Mouse (Mus musculus): ENCODE measurements around the gene Kcnj2.

The Kcnj2 gene

DNA sequence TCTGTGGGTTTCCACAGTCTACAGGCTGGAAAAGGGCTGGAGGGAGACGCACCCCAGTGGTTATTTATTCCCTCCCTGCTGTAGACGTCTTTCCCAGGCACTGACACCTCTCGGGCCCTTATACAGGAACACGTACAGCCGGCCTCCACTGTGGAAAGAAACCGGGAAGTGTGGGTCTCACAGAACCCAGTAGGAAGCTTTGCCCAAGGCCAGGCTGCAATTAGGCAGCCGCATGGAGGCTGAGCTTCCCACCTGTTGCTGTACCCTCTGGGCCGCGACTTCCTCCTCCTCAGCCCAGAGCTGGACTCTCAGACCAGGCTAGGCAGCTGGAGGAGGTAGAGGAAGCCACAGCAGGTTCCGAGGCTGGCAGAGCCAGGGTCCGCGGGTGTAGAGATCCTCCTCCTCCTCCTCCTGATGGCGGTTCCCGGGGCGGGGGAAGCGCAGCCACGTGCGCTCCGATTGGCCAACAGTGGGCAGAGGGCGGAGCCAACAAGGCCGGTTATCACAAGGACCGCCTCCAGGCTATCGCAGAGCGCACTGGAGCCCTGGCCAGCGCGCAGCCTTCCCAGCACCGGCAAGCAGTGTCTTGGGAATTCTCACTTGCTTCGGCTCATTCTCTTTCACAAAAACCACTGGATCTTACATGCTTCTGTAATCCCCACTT, at the start of gene Kcnj2:
Kcnj2 (plus strand) TSS at position 530 of the 664 bp plus-strand sequence.
- DNase-seq, result peak; percentile 95 to 96

- no peak for DNase-seq
Measured at GRCm38 (mm10) chr11:111016206-111016605, 49.8 kb upstream of the Kcnj2 start.

GRCm38 (mm10) chr11:111020211-111020610, 45.8 kb upstream of the Kcnj2 start:
- DNase-seq, result no peak

DNA sequence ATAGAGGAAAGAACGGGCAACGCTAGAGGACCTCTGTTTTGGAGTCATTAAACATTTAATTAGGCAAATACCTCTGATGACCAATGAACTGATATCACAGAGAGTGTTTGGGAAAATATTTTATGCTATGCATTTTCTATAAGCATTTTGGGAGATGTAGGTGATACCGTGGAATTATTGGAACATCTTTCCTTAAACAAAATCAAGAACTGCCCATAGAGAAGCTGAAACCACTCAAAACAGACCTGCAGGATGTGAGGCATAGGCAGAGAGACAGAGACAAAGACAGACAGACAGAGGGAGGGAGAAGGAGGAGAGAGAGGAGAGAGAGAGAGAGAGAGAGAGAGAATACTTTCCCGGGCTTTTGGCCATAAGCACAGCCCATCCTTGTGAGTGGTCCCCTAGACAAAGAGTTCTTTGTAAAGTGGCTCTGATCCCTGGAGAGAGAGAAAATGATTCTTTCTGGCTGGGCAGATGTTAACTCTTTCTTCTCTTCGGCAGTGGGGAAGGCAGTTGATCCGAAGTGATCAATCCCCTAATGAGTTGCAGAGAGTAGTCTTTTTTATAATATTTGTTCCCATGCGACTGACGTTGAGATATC, 43.2 kb upstream of the Kcnj2 start:
- no peak for DNase-seq

GRCm38 (mm10) chr11:111042175-111042574, 23.8 kb upstream of the Kcnj2 start:
- peak; percentile 30 to 64 for DNase-seq

DNA sequence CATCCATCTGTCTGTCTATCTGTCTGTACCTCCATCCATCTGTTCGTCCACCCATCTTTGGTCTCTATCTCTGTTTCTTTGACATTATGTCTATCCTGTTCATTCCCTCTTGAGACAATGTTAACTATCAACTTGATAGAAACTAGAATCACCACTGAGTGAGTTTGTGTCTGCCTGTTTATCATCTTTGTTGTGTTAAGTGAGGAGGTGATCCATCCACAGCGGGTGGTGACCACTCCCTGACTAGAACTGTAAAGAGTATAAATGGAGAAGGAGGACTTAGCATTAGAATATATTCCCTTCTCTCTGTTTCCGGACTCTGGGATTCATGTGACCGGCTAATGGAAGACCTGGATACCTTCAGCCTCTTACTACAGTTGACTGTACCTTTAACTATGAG, 22.7 kb upstream of the Kcnj2 start:
- no peak for DNase-seq

- DNase-seq, result no peak
Measured at GRCm38 (mm10) chr11:111054252-111054651, 11.7 kb upstream of the Kcnj2 start.

GRCm38 (mm10) chr11:111054854-111055822, 10.8 kb upstream of the Kcnj2 start:
- DNase-seq, result no peak

- no peak for DNase-seq
Measured at GRCm38 (mm10) chr11:111056030-111056429, 9.9 kb upstream of the Kcnj2 start.

DNA sequence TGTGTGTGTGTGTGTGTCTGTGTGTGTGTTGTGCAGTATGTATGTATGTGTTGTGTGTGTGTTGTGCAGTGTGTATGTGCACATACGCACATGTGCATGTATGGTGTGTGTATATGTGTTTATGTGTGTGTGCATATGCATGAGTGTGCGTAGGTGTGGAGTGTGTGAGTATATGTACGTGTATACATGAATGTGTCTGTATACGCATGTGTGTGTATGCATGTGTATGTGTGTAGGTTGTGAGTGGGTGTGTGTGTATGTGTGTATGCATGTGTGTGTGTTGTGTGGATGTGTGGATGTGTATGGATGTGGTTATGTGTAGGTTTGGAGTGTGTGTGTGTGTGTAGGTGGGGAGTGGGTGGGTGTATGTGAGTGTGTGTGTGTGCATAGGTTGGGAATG, 8.5 kb upstream of the Kcnj2 start:
- DNase-seq, result no peak

GRCm38 (mm10) chr11:111059440-111059839, 6.5 kb upstream of the Kcnj2 start:
- DNase-seq, result no peak

DNA sequence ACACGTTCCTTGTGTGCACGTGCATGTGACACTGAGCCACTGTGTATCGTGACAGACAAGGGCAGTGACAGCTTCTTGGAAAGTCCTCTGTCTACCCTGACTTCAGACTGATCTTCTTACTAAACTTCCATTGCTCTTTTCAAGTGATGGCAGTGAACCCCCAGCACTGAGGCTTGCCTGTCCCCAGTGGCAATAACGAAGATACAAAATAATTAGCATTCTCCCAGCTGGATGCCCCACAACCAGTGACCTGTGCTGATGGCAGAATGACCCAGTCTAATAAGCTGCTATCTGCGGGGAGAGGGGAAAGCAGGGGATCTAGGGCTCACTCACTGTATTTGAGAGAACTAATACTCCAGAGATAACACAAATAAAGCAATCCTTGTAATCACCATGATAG, 5.7 kb upstream of the Kcnj2 start:
- no peak for DNase-seq

DNA sequence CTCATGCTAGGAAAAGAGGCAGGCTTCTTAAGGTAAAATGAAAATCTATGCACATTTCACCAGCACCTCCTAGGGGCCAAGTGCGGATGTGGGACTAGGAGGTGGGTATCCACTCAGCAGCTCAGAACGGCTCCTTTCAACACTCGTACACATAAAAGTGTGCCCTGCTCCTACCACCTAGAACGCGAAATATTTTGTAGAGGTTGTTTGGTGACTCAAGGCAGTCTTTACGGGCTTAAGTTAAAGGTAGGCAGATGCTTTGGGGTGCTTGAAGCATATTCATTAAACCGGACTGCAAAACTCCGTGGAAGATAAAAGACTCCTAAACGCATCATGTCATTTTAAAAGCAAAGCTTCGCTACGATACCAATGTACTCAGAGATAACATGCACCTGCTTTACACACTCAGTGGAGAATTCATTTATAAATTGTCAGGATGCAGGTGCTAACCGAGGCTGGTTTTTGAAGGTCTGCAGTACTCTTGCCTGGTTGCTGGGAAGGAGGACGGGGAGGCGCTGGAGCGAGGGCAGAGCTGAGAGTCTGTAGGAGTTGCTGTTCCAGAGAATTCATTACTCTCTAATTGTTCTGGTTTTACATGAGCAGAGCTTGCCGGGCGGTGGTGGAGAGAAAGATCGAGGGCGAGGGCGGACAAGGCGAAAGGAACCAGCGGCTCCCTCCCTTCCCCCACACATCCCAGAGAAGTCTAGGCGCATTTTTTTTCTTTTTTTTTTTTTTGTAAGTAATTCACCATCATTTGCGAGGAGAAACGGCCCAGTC, 1.0 kb upstream of the Kcnj2 start:
- DNase-seq, result peak; percentile 49 to 74

DNA sequence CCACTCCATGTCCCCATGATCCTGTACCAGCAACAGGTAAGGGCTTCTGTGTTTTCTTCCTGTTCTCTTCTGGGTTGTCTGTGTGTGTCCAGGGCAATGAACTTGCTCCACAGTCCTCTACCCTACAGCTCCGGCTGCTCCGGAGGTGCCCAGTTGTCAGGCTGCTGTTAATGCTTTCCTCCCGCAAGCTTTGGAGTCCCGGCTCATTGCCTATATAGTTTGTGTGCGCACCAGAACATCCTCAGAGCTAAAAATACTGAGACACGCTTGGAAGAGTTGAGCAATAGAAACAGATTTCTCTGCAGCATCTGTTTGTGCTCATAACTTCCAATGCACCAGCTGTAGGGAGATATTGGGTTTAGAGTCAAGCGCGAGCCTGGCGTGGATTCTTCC, 331 bp downstream of the Kcnj2 start:
- no peak for DNase-seq

GRCm38 (mm10) chr11:111067787-111068186, 1.8 kb downstream of the Kcnj2 start:
- DNase-seq, result no peak

DNA sequence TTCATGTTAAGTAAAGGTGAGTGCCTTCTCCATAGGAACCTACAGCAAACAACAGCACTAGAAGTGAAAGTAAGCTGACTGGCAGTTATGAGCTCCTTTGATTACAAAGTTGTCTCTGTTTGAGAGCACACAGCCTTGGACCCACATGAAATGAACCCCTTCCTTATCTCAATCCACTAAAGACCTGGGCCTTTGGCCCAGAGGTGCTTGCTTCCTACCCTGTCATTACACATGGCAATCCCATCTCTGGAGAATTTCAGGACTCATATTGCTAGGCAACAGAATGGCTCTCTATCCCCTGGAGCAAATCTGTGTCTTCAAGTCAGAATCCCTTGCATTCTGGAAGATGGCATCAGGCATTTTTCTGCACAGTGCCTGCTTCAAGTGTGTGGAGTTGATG, 4.5 kb downstream of the Kcnj2 start:
- no peak for DNase-seq

- DNase-seq, result no peak
Measured at GRCm38 (mm10) chr11:111074131-111074530, 8.2 kb downstream of the Kcnj2 start.

DNA sequence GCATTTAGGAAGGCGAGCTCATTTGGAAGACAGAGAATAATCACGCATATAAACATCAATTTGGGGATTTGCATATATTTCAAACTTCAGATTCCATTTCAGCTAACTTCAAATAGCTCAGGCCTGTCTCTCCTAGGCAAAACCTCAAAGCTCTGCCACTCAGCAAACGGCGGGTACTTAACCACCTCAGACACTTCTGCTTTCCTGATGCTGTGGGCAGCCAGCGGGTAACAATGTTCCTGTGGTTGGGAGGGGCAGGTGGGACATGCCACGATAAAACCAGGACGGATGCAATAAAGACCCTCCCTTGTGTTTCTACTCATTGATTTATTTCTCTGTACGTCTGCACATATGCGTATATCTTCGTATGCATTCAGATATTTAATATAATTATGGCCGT, 12.1 kb downstream of the Kcnj2 start:
- DNase-seq, result no peak

- DNase-seq, result no peak
Measured at GRCm38 (mm10) chr11:111083009-111083408, 17.0 kb downstream of the Kcnj2 start.

DNA sequence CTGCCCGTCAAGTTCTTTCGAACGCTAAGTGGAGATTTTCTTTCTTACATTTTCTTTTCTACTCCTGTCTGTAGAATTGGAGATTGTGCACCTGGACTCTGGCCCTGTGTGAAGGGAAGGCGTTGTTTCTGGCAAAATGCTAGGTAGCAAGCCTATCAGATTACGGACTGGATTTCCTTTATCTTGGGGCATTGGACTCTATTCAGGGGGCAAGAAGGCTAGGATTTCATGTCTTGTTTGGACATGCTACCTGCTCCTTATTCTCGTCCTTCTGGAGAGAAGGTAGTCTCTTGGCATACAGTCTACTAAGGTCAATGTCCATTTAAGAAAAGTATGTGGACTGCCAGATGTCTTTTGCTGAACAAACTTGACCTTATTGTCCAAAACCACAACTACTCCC, 21.0 kb downstream of the Kcnj2 start:
- peak; percentile 11 to 13 for DNase-seq

GRCm38 (mm10) chr11:111088226-111088625, 22.3 kb downstream of the Kcnj2 start:
- no peak for DNase-seq

- DNase-seq, result no peak
Measured at GRCm38 (mm10) chr11:111088812-111089211, 22.8 kb downstream of the Kcnj2 start.

DNA sequence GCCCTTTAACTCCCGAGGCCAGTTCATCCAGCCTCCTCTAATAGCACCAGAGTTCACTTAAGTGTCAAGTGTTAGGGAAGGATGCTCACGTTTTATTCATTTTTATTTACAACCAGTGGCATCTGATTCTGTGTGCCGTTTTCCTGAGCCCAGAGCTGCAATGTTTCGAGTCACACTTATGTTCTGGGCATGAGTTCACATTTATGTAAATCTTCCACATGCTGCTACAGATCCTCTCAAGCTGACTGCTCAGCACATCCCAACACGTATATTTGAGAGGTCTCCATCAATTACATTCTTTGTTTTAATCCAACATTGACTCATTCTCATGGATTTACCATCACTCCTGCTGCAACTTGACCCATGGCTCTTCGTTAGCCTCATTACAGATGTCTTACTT, 25.2 kb downstream of the Kcnj2 start:
- no peak for DNase-seq

All from kidney, postnatal 36 days (tissue).